Mouse (Mus musculus): Measurements from ENCODE around the gene Arhgef7. TPM values are rescaled to one million over a fixed set of nuclear protein-coding genes. Genes with fewer than 3 reads are reported as not detected.

The Arhgef7 gene
- polyA plus RNA-seq (2017; shearing (Covaris generic)): 19.4 TPM

DNA sequence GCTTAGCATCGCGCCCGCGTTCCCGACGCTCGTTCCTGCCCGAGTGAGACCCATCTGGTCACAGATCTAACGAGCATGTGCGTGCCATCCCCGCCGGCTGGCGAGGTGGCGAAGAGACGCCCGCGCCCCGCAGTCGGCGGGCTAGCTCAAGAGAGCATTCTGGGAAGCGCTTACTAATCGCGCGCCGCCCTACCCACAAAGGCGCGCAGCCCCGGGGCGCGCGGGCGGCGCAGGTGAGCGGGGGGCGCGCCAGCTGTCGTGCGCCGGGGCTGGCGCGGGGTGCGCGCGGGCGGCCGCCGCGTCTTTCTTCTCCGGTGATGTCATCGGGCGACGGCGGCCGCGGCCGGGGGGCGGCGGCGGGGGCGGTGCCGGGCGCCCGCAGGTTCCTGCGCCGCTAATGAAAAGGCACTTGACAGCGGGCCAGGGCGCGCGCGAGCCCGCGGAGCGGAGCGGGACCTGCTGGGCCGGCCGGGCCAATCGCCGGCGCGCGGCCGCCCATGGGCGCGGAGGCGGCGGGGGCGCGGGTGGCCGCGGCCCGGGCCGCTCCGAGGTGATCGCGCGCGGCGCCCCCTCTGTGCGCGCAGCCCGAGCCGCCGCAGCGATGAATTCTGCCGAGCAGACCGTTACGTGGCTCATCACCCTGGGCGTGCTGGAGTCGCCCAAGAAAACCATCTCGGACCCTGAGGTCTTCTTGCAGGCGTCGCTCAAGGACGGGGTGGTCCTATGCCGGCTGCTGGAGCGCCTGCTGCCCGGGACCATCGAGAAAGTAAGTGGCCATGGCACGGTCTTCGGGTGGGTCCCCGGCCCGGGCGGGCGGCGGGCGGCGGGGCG is at the start of gene Arhgef7:
TSS of gene Arhgef7 (plus strand) at position 71 of the 831 bp plus-strand sequence.

GRCm38 (mm10) chr8:11701033-11701362 is 26.5 kb upstream of the Arhgef7 start, which contains the start of gene 1700016D06Rik:
Gene 1700016D06Rik, minus strand, starts transcription at chr8:11701063.

DNA sequence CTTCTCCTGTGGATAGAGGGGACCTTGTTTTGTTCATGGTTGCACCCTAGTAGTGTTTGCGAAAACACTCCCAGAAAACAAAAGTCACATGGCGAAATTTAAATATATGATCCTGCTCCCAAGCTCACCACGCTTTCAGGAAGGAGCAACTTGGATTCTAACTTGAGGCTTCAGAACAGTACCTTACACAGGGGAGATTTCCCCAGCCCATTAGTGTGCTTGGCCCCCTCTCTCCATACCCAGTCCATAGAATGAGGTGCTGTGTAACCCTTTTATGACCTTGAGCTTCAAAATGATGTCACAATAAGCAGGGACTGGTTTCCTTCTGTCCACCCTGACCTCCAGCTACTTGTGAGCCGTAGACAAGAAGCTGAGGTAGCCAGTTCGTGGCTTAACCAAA is 112.7 kb downstream of the Arhgef7 start, which contains the start of gene Tex29:
TSS of gene Tex29 (plus strand) at position 301 of the 400 bp plus-strand sequence.

Other genes starting within 250 kb of the Arhgef7 start
- 5.2 TPM for gene Rab20, start 249.0 kb upstream of the Arhgef7 start, polyA plus RNA-seq (2017; shearing (Covaris generic))
- 75.9 TPM for gene Naxd, start 230.2 kb upstream of the Arhgef7 start, polyA plus RNA-seq (2017; shearing (Covaris generic))
- gene Cars2, start 176.9 kb upstream of the Arhgef7 start, polyA plus RNA-seq (2017; shearing (Covaris generic)): 36.9 TPM
- 91.8 TPM for gene Ing1, start 172.2 kb upstream of the Arhgef7 start, polyA plus RNA-seq (2017; shearing (Covaris generic))
- 116 TPM for gene Ankrd10, start 92.0 kb upstream of the Arhgef7 start, polyA plus RNA-seq (2017; shearing (Covaris generic))
- not detected for gene 1700016D06Rik, start 26.7 kb upstream of the Arhgef7 start, polyA plus RNA-seq (2017; shearing (Covaris generic))
- gene Tex29, start 112.8 kb downstream of the Arhgef7 start, polyA plus RNA-seq (2017; shearing (Covaris generic)): 0.39 TPM